16 mouse cellular contexts compared by ENCODE assay signal in genomic region chr2:92730371-92730770, GRCm38 (mm10).
"Had no signal": no experiment of that assay in that cellular context is flagged by ENCODE, and none has a peak within 500 bp of the region (broad histone marks: within the 10 kb centered on the region; RNA-seq: fewer than 3 reads in every experiment).

No protein-coding gene starts in this region.

- H3K9me3 ChIP-seq: limb, embryonic 10.5 days; liver, embryonic 15.5 days; midbrain, embryonic 10.5 days; neural tube, embryonic 15.5 days had no signal

- H3K27ac ChIP-seq: left cerebral cortex, adult 2 months; limb, embryonic 10.5 days; liver, embryonic 15.5 days; midbrain, embryonic 10.5 days; neural tube, embryonic 15.5 days had no signal

- DNase-seq: kidney, postnatal 10 days; kidney, postnatal 4 days; lung, adult 2 months; lung, postnatal 36 days; midbrain, embryonic 14.5 days; spleen, adult 18-20 months; thymus, adult 18-20 months; thymus, postnatal 14 days had no signal

- ATAC-seq: lung, postnatal 0 days had no signal

- H3K9ac ChIP-seq: liver, embryonic 15.5 days; neural tube, embryonic 15.5 days had no signal

- H3K36me3 ChIP-seq: limb, embryonic 10.5 days; liver, embryonic 15.5 days; midbrain, embryonic 10.5 days; neural tube, embryonic 15.5 days had no signal

- H3K4me1 ChIP-seq: liver, embryonic 15.5 days had no signal

- H3K4me2 ChIP-seq: liver, embryonic 11.5 days; liver, embryonic 15.5 days; neural tube, embryonic 15.5 days had no signal

- H3K4me3 ChIP-seq: left cerebral cortex, adult 2 months; limb, embryonic 10.5 days; liver, embryonic 15.5 days; midbrain, embryonic 10.5 days; myocyte; neural tube, embryonic 15.5 days had no signal

- H3K27me3 ChIP-seq: liver, embryonic 15.5 days; neural tube, embryonic 15.5 days had no signal
